Mouse (Mus musculus) adrenal gland, adult (tissue): ENCODE measurements at regions not wholly inside any gene's neighbourhood (a gene's known extent, or its start where the extent isn't known, plus 50 kb on each side); places are given as distances from the start of the nearest gene placed in this dataset.

Experiments used
- DNase-seq, 2 experiments: peaks; one replicate each; pipeline ENCODE4 v3.0.0; 2022 to 2023; ENCODE audit warnings: low spot score in 1 of 2; ENCODE audit not compliant: inconsistent age in 2 of 2

- DNase-seq: no peak
Measured at GRCm38 (mm10) chr15:33780960-33781359, 576.7 kb downstream of the 9430069I07Rik start.

- no peak for DNase-seq
Measured at GRCm38 (mm10) chr15:33759496-33759895, 598.2 kb downstream of the 9430069I07Rik start.

- no peak for DNase-seq
Measured at GRCm38 (mm10) chr15:33758771-33759170, 598.9 kb downstream of the 9430069I07Rik start.
